Mouse (Mus musculus): ENCODE measurements around the gene Adgrg7.

Adgrg7 gene

GRCm38 (mm10) chr16:56715608-56716007, 80.0 kb downstream of the Adgrg7 start:
- DNase-seq (ENCODE audit: low spot score in 2 of 2): no peak

DNA sequence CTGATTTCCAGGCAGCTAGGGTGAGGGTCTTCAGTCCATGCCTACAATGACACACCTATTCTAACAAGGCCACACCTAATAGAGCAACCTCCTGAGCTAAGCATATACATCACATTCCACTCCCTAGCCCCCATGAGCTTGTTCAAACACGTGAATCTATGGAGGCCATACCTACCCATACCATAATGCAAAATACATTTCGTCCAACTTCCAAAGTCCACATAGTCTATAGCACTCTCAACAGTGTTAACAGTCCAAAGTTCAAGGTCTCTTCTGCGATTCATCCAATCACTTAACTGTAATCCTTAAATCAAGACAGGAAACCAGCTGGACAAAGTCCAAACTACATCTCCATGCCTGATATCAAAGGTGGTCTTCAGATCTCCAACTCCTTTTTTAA, 85.6 kb downstream of the Adgrg7 start:
- no peak for DNase-seq (ENCODE audit: low spot score in 2 of 2)

DNA sequence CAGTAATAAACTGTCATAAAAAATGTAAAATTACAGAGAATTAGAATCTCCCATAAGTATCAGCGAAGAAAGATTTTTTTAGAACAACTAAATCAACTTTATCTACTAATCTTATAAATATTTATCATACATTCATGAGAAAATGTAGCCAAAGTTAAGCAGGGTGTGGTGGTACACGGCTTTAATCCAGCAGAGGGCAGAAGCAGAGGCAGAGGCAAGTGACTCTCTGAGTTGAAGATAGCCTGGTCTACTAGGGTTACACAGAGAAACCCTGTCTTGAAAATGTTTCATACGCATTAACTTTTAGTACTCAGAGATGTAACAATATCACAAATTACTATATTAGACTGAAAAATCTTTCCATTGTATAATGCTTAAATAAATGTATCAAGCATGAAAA, 89.9 kb downstream of the Adgrg7 start:
- DNase-seq (ENCODE audit: low spot score in 2 of 2): no peak

GRCm38 (mm10) chr16:56700898-56701297, 94.8 kb downstream of the Adgrg7 start:
- DNase-seq (ENCODE audit: low spot score in 2 of 2): no peak

DNA sequence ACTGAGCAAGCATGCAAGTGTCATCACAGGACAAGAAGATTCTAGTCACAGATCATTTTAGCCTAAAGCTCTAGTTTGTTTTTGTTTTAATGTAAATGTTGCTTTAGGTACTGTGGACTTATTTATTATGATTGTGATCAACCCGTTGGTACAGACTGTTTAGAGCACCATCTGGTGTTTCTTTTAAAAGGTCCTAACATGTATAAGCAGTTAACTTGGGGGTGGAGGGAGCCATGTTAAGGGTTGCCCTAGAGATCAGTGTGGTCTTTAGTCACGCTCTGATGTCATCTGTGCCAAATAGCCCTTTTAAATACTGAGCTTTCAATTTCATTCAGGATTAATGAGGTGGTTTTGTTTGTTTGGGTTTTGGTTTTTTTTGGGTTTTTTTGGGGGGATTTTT, 99.2 kb downstream of the Adgrg7 start:
- DNase-seq (ENCODE audit: low spot score in 2 of 2): no peak

DNA sequence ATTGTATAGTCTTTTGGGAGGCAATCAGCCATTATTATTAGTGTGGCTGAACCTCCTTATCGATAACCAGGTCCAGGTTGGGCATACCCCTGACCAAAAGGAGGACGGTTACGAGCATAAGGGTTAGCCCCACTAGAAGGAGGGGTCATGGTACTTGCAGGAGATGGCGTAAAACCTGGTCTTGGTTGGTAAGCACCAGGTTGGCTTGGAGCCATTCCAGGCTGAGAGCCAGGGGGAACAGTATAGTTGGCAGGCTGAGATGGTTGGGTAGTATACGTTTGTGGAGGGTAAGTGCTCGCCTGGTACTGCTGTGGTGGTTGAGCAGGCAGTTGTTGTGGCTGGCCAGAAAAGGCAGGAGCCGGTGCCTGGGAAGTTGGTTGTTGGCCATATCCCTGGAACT, 104.9 kb downstream of the Adgrg7 start:
- DNase-seq (ENCODE audit: low spot score in 2 of 2): no peak

DNA sequence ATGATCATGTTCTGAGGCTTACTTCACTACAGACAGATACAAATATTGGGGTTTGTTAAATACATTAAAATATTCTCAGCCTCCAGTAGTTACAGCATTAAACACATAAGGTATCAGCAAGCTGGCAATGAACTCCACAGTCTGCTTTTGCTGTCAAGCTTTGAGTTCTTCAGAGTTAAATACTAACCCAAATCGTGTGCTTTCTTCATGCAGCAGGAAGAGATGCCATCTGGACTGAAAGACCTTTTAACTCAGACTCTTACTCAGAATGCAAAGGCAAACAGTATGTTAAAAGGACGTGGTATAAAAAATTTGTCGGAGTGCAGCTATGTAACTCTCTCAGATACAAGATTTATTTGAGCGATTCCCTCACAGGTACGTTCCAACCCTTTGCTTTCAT, 108.9 kb downstream of the Adgrg7 start:
- no peak for DNase-seq (ENCODE audit: low spot score in 2 of 2)

DNA sequence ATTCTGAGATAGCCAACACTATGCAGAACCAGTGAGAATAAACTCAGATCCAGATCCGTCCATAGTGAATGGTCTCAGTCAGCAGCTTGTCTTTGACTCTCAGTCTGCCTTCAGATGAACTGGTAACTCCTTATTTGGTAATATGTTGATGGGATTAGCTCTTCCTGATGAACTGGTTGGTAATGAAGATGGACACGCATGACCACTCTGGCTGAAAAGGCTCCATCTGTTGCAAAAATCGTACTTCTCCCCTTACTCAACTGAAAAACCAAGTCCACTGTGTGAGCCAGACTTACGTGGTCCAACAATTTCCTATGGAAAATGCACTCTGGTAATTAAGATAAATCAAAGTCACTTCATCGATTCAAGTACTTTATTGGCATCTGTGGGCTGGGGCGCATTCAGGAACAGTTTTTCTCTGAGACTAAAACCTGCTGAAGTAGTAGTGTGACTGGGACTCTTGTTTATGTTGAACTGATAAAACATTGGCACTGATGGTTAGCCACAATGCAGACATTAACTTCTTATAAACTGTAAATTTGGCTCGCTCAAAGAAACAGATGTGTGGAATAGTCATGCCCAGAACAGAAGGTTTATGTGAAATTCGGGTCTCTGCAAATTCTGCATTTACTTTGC, 114.5 kb downstream of the Adgrg7 start:
- no peak for DNase-seq (ENCODE audit: low spot score in 2 of 2)

DNA sequence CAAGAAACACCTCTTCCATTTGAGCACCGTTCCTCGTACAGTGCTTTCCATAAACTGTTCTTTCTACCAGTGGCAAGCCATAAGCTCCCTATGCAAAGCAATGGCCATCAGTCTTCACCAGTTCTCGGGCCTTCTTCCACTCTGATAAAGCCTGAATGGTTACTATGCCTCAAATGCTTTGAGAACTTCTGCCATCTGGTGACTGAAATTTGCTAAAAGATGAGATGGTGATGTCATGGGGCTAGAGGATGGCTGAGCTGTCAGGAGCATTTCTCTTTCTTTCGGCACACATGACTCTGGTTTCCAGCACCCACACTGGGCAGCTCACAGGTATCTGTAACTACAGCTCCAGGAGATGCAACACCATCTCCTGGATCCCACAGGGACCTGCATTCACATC, 118.5 kb downstream of the Adgrg7 start:
- DNase-seq (ENCODE audit: low spot score in 2 of 2): no peak
